Mouse (Mus musculus): ENCODE results near the gene Gck.
A peak's percentile ranks its signal among the peaks of the same experiment; 100 is the strongest.

The Gck gene

GRCm38 (mm10) chr11:5949586-5950352 is at the start of gene Gck:
Gck (minus strand) TSS chr11:5950081.
- DNase-seq (ENCODE audit: low spot score) = peak; percentile 17

GRCm38 (mm10) chr11:5998472-5998871 is 48.6 kb upstream of the Gck start:
- DNase-seq (ENCODE audit: low spot score) = no peak

GRCm38 (mm10) chr11:5995989-5996388 is 46.1 kb upstream of the Gck start:
- peak; percentile 86 for DNase-seq (ENCODE audit: low spot score)

GRCm38 (mm10) chr11:5994880-5995279 is 45.0 kb upstream of the Gck start:
- DNase-seq (ENCODE audit: low spot score) = no peak

GRCm38 (mm10) chr11:5994212-5994611 is 44.3 kb upstream of the Gck start:
- DNase-seq (ENCODE audit: low spot score) = no peak

GRCm38 (mm10) chr11:5990910-5991309 is 41.0 kb upstream of the Gck start:
- peak; percentile 50 for DNase-seq (ENCODE audit: low spot score)

- no peak for DNase-seq (ENCODE audit: low spot score)
Measured at GRCm38 (mm10) chr11:5989954-5990593, 40.2 kb upstream of the Gck start.

- no peak for DNase-seq (ENCODE audit: low spot score)
Measured at GRCm38 (mm10) chr11:5988126-5988525, 38.2 kb upstream of the Gck start.

GRCm38 (mm10) chr11:5983629-5984028 is 33.7 kb upstream of the Gck start:
- DNase-seq (ENCODE audit: low spot score) = no peak

- DNase-seq (ENCODE audit: low spot score) = no peak
Measured at GRCm38 (mm10) chr11:5981323-5981722, 31.4 kb upstream of the Gck start.

- DNase-seq (ENCODE audit: low spot score) = no peak
Measured at GRCm38 (mm10) chr11:5980561-5980960, 30.7 kb upstream of the Gck start.

- DNase-seq (ENCODE audit: low spot score) = no peak
Measured at GRCm38 (mm10) chr11:5980108-5980507, 30.2 kb upstream of the Gck start.

GRCm38 (mm10) chr11:5979088-5979487 is 29.2 kb upstream of the Gck start:
- DNase-seq (ENCODE audit: low spot score) = no peak

- no peak for DNase-seq (ENCODE audit: low spot score)
Measured at GRCm38 (mm10) chr11:5976106-5976505, 26.2 kb upstream of the Gck start.

- DNase-seq (ENCODE audit: low spot score) = no peak
Measured at GRCm38 (mm10) chr11:5975068-5975467, 25.2 kb upstream of the Gck start.

GRCm38 (mm10) chr11:5974053-5974452 is 24.2 kb upstream of the Gck start:
- no peak for DNase-seq (ENCODE audit: low spot score)

- no peak for DNase-seq (ENCODE audit: low spot score)
Measured at GRCm38 (mm10) chr11:5973151-5973550, 23.3 kb upstream of the Gck start.

GRCm38 (mm10) chr11:5971202-5971601 is 21.3 kb upstream of the Gck start:
- DNase-seq (ENCODE audit: low spot score) = no peak

GRCm38 (mm10) chr11:5968223-5968622 is 18.3 kb upstream of the Gck start:
- no peak for DNase-seq (ENCODE audit: low spot score)

GRCm38 (mm10) chr11:5966751-5967150 is 16.9 kb upstream of the Gck start:
- DNase-seq (ENCODE audit: low spot score) = no peak

- DNase-seq (ENCODE audit: low spot score) = no peak
Measured at GRCm38 (mm10) chr11:5965865-5966264, 16.0 kb upstream of the Gck start.

GRCm38 (mm10) chr11:5960051-5960450 is 10.2 kb upstream of the Gck start:
- DNase-seq (ENCODE audit: low spot score) = no peak

- peak; percentile 94 for DNase-seq (ENCODE audit: low spot score)
Measured at GRCm38 (mm10) chr11:5955546-5956276, 5.8 kb upstream of the Gck start, which contains the start of gene Ykt6. Ykt6 (plus strand) TSS chr11:5955693.
